Mouse (Mus musculus): ENCODE data around the gene Nuak1.

Gene Nuak1

DNA sequence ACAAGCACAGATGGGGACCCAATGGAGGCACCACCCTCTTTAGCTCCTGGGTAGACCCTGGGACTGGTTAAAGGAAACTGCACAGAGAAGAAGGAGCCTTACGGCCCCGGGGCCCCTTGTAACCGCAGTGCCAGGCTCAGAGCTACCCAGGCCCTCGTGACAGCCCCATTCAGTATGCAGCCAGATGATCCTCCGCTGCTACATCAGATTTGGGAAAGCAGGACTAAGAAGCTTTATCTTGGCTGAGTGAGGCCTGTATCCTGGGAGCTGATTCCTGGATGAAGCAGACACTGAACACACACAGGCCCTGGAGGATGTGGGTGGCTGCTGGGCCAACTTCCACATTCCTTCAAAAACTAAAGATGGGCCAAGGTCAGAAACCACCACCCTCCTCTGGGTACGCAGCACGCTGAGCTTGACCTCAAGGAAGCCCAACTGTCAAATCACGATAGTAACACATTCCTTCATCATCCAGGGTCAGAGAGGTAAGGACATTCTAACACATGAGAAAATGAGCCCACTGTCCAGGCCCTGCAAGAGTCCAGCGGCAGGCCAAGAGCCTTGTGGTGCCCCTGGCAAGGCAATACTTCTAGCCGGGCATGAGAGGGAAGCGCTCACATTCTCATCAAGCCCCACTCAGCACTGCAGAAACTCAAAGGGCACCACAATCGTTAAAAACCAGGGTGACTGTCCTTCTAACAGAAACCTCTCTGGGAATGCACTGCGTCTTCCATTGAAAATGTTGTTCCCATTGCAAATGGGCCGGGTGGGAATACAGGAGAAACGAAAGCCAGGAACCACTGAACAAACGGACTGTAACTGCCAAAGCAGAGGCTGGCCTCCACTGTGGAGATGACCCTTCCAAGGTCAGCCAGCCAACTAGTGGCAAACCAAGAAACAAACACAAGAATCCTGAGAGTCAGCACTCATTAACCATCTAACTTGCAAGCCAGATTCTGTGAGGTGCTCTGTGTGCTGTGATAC is 29.0 kb downstream of the Nuak1 start:
- DNase-seq (ENCODE audit: low read depth, low spot score), result no peak

- DNase-seq (ENCODE audit: low read depth, low spot score), result no peak
These were observed 31.3 kb downstream of the Nuak1 start for GRCm38 (mm10) chr10:84408965-84409660.

- no peak for DNase-seq (ENCODE audit: low read depth, low spot score)
These were observed 35.1 kb downstream of the Nuak1 start for GRCm38 (mm10) chr10:84405135-84405776.

- no peak for DNase-seq (ENCODE audit: low read depth, low spot score)
These were observed 38.5 kb downstream of the Nuak1 start for GRCm38 (mm10) chr10:84401907-84402371.

- no peak for DNase-seq (ENCODE audit: low read depth, low spot score)
These were observed 39.2 kb downstream of the Nuak1 start for GRCm38 (mm10) chr10:84401189-84401588.

GRCm38 (mm10) chr10:84400037-84400681 is 40.2 kb downstream of the Nuak1 start:
- no peak for DNase-seq (ENCODE audit: low read depth, low spot score)

DNA sequence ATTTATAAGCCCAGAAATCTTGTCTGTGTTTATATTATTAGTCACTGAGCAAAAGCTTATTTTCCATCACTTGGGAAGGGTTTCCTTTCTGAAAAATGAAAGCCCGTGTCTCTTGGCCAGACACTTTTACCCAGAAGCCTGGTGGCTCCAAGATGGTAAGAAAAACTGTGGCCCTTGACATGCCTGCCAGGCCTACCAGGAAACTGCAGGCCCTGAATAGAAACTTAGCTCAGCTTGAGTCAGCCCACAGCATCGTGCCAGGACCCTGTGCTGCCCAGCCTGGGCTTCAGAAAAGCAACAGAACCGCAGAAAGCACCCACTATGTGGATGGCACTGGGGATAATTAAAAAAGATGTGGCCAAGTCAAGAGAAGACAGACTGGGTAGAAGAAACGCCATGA is 43.1 kb downstream of the Nuak1 start:
- no peak for DNase-seq (ENCODE audit: low read depth, low spot score)

- DNase-seq (ENCODE audit: low read depth, low spot score), result no peak
These were observed 44.3 kb downstream of the Nuak1 start for GRCm38 (mm10) chr10:84395885-84396659.

- DNase-seq (ENCODE audit: low read depth, low spot score), result no peak
These were observed 45.1 kb downstream of the Nuak1 start for GRCm38 (mm10) chr10:84395259-84395658.

- no peak for DNase-seq (ENCODE audit: low read depth, low spot score)
These were observed 46.5 kb downstream of the Nuak1 start for GRCm38 (mm10) chr10:84393881-84394280.

- no peak for DNase-seq (ENCODE audit: low read depth, low spot score)
These were observed 47.0 kb downstream of the Nuak1 start for GRCm38 (mm10) chr10:84393405-84393804.

GRCm38 (mm10) chr10:84392723-84393081 is 47.7 kb downstream of the Nuak1 start:
- DNase-seq (ENCODE audit: low read depth, low spot score), result no peak

- DNase-seq (ENCODE audit: low read depth, low spot score), result no peak
These were observed 48.2 kb downstream of the Nuak1 start for GRCm38 (mm10) chr10:84392027-84392722.

DNA sequence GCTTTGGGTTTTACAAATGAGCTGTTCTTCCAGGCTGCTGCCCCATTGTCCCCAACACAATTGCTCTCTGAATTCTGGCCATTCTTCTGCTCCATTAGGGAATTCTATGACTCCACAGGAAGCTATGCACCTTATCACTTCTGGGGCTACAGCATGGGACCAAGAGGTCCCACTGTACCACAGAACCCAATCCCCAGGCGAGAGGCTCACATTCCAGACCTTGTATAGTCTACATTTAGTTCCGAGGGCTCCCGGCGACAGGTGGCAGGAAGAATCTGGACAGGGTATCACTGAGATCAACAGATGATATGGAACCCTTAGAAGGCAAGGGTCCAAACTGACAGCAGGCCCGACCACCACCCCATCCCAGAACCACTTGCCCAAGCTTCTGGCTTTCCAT is 50.7 kb downstream of the Nuak1 start:
- DNase-seq (ENCODE audit: low read depth, low spot score), result no peak

GRCm38 (mm10) chr10:84388357-84389141 is 51.8 kb downstream of the Nuak1 start:
- DNase-seq (ENCODE audit: low read depth, low spot score), result no peak

DNA sequence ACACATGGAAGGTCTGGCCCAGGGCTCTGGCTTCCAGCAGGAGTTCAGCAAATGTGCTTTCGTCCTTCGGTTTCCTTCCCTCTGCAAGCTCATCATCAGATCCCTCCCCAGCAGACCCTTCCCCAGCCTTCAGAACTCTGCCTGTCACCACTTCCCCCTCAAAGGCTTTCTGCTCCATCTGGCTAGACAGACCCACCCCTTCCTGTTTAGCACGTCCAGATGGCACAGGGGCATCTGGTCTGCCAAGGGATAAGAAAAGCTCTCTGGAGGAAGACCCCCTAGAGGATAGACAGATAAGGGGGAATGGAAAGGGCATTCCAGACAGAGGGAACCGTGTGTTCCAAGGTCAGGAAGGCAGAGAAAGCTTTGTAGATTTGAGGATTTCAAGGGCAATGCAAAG is 53.1 kb downstream of the Nuak1 start:
- DNase-seq (ENCODE audit: low read depth, low spot score), result no peak

- DNase-seq (ENCODE audit: low read depth, low spot score), result no peak
These were observed 53.7 kb downstream of the Nuak1 start for GRCm38 (mm10) chr10:84386625-84387242.

DNA sequence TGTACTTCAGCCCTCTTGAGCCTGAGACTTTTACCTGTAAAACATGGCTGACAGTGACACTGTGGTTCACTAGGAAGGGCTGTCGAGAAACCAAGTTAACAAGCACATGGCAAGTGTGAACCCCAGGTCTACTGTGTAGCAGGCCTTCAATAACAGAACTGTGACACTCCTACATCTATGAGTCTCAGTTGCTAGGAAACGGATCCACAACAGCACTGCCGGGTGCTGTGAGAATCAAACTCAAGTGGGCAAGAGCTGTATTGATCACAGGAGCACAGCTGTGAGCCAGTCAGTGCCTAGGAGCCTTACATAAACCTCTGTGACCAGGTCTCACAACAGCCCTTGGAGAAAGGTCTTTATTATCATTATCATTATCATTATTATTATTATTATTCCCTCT is 54.2 kb downstream of the Nuak1 start:
- DNase-seq (ENCODE audit: low read depth, low spot score), result no peak

- no peak for DNase-seq (ENCODE audit: low read depth, low spot score)
These were observed 55.6 kb downstream of the Nuak1 start for GRCm38 (mm10) chr10:84384761-84385160.
